In genomic region chr1:156566132-156566531, GRCm38 (mm10) we compare ENCODE assay signal across 9 mouse cellular contexts. TPM values are rescaled to one million over a fixed set of nuclear protein-coding genes. Genes with fewer than 3 reads are reported as not detected.
DNase-seq lines count a peak whose midpoint lies in the region; TF ChIP-seq lines count a peak whose summit lies in the region.
"Had no signal": no experiment of that assay in that cellular context is flagged by ENCODE, and none has a peak within 500 bp of the region (broad histone marks: within the 10 kb centered on the region; RNA-seq: fewer than 3 reads in every experiment).

No protein-coding gene starts in this region.

- H3K36me3 ChIP-seq in heart, adult 2 months (ENCODE audit: control insufficient read depth, insufficient read depth, low read length), result no peaks in the 10 kb centered on the region

- peak; percentile 60 for TF ChIP-seq CTCF in heart, adult 2 months (IDR thresholded peaks at IDR 0.05)

- H3K27ac ChIP-seq in heart, adult 2 months, result no peak overlapping the region

- intact Hi-C loops in heart, adult 2 months (cut with DNase I), result no loop called here

- H3K9ac ChIP-seq in heart, adult 2 months (ENCODE audit: low read depth, low read length), result no peak overlapping the region

- no peak for TF ChIP-seq EP300 in heart, adult 2 months (IDR thresholded peaks at IDR 0.05; ENCODE audit: insufficient read depth, low read depth, low read length)

- 98% methylated on average over 3 of the region's 3 CpGs for WGBS in heart, adult 2 months

- H3K4me3 ChIP-seq in heart, adult 2 months, result no peak overlapping the region
- H3K4me3 ChIP-seq: myocyte had no signal

- peaks cover 2% of the 10 kb centered on the region for H3K4me1 ChIP-seq in heart, adult 2 months (ENCODE audit: control insufficient read depth, insufficient read depth, low read length)

- TF ChIP-seq POLR2A in heart, adult 2 months (IDR thresholded peaks at IDR 0.05; ENCODE audit: insufficient read depth, low read depth, low read length), result no peak

- H3K27me3 ChIP-seq in heart, adult 2 months (ENCODE audit: control insufficient read depth, insufficient read depth, low read length), result no peaks in the 10 kb centered on the region

- peak in 1 of 2 experiments; percentile 30 for DNase-seq in heart, adult 2 months
- DNase-seq in heart, adult 18-20 months, result no peak
- DNase-seq in 416B (ENCODE audit: low read depth) (peak; percentile 42), ZHBTc4 (ENCODE audit: low read depth, low spot score) (peak; percentile 87)
- DNase-seq in lung, postnatal 10 days, result peak; percentile 28
- no peak for DNase-seq in adrenal gland, adult 18-20 months (ENCODE audit: low spot score in 2 of 2)
- DNase-seq in layer of hippocampus, adult 18-20 months (ENCODE audit: low spot score in 2 of 2), result no peak
- DNase-seq in left cerebral cortex, adult 8-10 months (ENCODE audit: low spot score in 2 of 2), result no peak

- H3K79me2 ChIP-seq in heart, adult 2 months (replicated peaks; ENCODE audit: control insufficient read depth, insufficient read depth, low read length), result peaks cover 2% of the 10 kb centered on the region

RNA-seq across cellular contexts. Expression of gene Abl2, which starts 7.5 kb away (rescaled TPM):
- 10 to 100 TPM; 22.1 to 25.7 TPM for total RNA-seq in heart, adult 2 months (2021)
- 4.7 and 9.3 TPM in 2 replicates for polyA plus RNA-seq in heart, adult 2 months (2012; rRNA removed)
- total RNA-seq in heart, adult 18-20 months (2021), result 10 to 100 TPM; 24.4 to 26.1 TPM
- 10 to 100 TPM; 20.1 to 23.7 TPM for total RNA-seq in adrenal gland, adult 18-20 months (2021)
- total RNA-seq in layer of hippocampus, adult 18-20 months (2021), result 10 to 100 TPM; 83.1 to 89.9 TPM
- total RNA-seq in left cerebral cortex, adult 8-10 months (2022), result 10 to 100 TPM; 58.0 to 62.1 (median 60.6) TPM

RNA-seq across cellular contexts. Expression of gene Gm10031, which starts 42.3 kb away (rescaled TPM):
- 10 to 100 TPM; 45.0 to 52.3 TPM for total RNA-seq in heart, adult 2 months (2021)
- 9.5 and 16.3 TPM in 2 replicates for polyA plus RNA-seq in heart, adult 2 months (2012; rRNA removed)
- 10 to 100 TPM; 47.2 to 51.9 TPM for total RNA-seq in heart, adult 18-20 months (2021)
- total RNA-seq in adrenal gland, adult 18-20 months (2021), result 10 to 100 TPM; 39.7 to 42.8 TPM
- 10 to 100 TPM; 41.8 to 42.1 TPM for total RNA-seq in layer of hippocampus, adult 18-20 months (2021)
- 10 to 100 TPM; 40.3 to 52.2 (median 46.6) TPM for total RNA-seq in left cerebral cortex, adult 8-10 months (2022)

Comparison
In these comparisons a context has a peak if more than half of its experiments do, and no peak if none do; other contexts are left out.
1. DNase-seq: peak in 416B (single experiment), ZHBTc4 (single experiment) and lung, postnatal 10 days (single experiment); none in heart, adult 18-20 months (0 of 2), adrenal gland, adult 18-20 months (0 of 2), layer of hippocampus, adult 18-20 months (0 of 2) and left cerebral cortex, adult 8-10 months (0 of 2).